Mouse (Mus musculus) liver, embryonic 12.5 days (tissue): ENCODE measurements at regions not wholly inside any gene's neighbourhood (a gene's known extent, or its start where the extent isn't known, plus 50 kb on each side); places are given as distances from the start of the nearest gene placed in this dataset.

Experiments
- ATAC-seq: fragments of 200-750 bp; cut with Nextera tagmentation; 2 replicates; pipeline ENCODE4 v1.8.0; 2017; ENCODE audit warnings: moderate number of reproducible peaks, mild to moderate bottlenecking, moderate library complexity
- H3K27ac ChIP-seq: fragments of 300-500 bp; sonication (generic); 2 replicates; pipeline ENCODE4 v1.5.1; 2016; ENCODE audit warnings: mild to moderate bottlenecking
- H3K27me3 ChIP-seq: fragments of 300-500 bp; sonication (generic); replicated peaks from 2 replicates; pipeline ENCODE4 v1.6.1; 2016; ENCODE audit warnings: mild to moderate bottlenecking, moderate library complexity
- H3K36me3 ChIP-seq: fragments of 300-500 bp; sonication (generic); 2 replicates; pipeline ENCODE4 v1.6.1; 2016; ENCODE audit warnings: mild to moderate bottlenecking, moderate library complexity
- H3K4me1 ChIP-seq: fragments of 300-500 bp; sonication (generic); 2 replicates; pipeline ENCODE4 v1.6.1; 2016
- H3K4me2 ChIP-seq: fragments of 300-500 bp; sonication (generic); 2 replicates; pipeline ENCODE4 v1.6.1; 2016; ENCODE audit warnings: mild to moderate bottlenecking, moderate library complexity
- H3K4me3 ChIP-seq: fragments of 300-500 bp; sonication (generic); 2 replicates; pipeline ENCODE4 v1.5.1; 2016; ENCODE audit warnings: mild to moderate bottlenecking, moderate library complexity
- H3K9ac ChIP-seq: fragments of 300-500 bp; sonication (generic); 2 replicates; pipeline ENCODE4 v1.6.1; 2016; ENCODE audit warnings: mild to moderate bottlenecking, moderate library complexity
- H3K9me3 ChIP-seq: fragments of 300-500 bp; sonication (generic); replicated peaks from 2 replicates; pipeline ENCODE4 v1.6.1; 2016; ENCODE audit warnings: mild to moderate bottlenecking, moderate library complexity
- WGBS: fragments of 180-500 bp; shearing (Covaris S2); methylation state at CpG from one replicate; pipeline ENCODE4 v1.1.7; 2016; ENCODE audit not compliant: insufficient replicate concordance; 5-methylcytosine and 5-hydroxymethylcytosine counted together

GRCm38 (mm10) chr4:89000200-89000599 lies 120.2 kb upstream of the Ifne start:
- ATAC-seq = no peak

DNA sequence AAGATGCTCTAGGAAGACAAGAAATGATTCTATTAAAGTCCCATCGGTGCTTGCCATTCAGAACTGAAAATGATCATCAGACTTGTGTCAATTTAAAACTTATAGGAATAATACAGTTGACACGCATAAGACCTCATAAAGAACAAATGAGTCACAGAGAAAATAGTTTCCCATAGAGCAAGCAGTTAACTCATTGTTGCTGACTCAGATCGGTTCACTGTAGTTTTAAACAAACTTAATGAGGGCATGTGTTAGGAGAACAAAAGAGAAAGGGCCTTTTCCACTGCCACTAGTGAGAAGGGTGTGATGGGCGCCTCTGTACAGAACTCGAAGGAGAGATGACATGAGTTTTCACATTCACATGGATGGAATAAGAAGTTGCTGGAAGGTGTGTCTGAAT lies 118.3 kb upstream of the Ifne start:
- no peaks in the 10 kb centered on the region for H3K4me1 ChIP-seq

More at GRCm38 (mm10) chr4:89000200-89000599, 120.2 kb upstream of the Ifne start:
- no peak overlapping the region for H3K27ac ChIP-seq
- H3K36me3 ChIP-seq = no peaks in the 10 kb centered on the region
- 68% methylated on average over 6 of the region's 6 CpGs for WGBS
- H3K27me3 ChIP-seq = no peaks in the 10 kb centered on the region
- H3K9ac ChIP-seq = no peak overlapping the region
- no peaks in the 10 kb centered on the region for H3K4me1 ChIP-seq
- no peaks in the 10 kb centered on the region for H3K9me3 ChIP-seq
- H3K4me3 ChIP-seq = no peak overlapping the region
- no peak overlapping the region for H3K4me2 ChIP-seq

GRCm38 (mm10) chr4:88995129-88995919 lies 115.3 kb upstream of the Ifne start:
- Histone ChIP-seq H3K27me3 (no peaks in the 10 kb centered on the region), H3K4me1 (peaks cover 8% of the 10 kb centered on the region; the same call in 1 of the 2 replicates), H3K36me3 (no peaks in the 10 kb centered on the region), H3K9me3 (no peaks in the 10 kb centered on the region), H3K9ac (no peak overlapping the region), H3K27ac (no peak overlapping the region), H3K4me2 (no peak overlapping the region), H3K4me3 (no peak overlapping the region)
- 60% methylated on average over 5 of the region's 5 CpGs for WGBS
- no peak for ATAC-seq

More for the DNA sequence above, 118.3 kb upstream of the Ifne start:
- Histone ChIP-seq H3K4me3 (no peak overlapping the region), H3K4me2 (no peak overlapping the region), H3K27me3 (no peaks in the 10 kb centered on the region), H3K9ac (no peak overlapping the region), H3K36me3 (no peaks in the 10 kb centered on the region), H3K9me3 (no peaks in the 10 kb centered on the region), H3K27ac (no peak overlapping the region)
- ATAC-seq = no peak
- 74% methylated on average over 5 of the region's 5 CpGs for WGBS

GRCm38 (mm10) chr4:88994486-88994885 lies 114.5 kb upstream of the Ifne start:
- Histone ChIP-seq H3K9ac (no peak overlapping the region), H3K27ac (no peak overlapping the region)

DNA sequence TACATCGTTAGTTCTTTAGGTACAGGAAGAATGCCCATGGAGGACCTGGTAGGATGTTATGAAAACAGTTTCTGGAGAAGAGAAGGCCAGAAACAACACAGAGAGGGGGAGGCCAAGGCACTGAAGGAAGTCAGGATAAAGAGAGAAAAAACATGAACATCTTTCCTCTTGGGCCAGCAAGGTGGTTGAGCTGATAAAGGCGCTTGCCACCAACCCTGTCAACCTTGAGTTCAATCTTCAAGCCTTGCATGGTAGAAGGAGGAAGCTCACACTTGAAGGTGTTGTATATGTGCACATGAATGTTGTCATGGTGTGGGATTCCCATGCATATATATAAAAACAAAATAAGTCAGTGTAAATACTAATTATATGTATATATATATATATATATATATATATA lies 112.5 kb upstream of the Ifne start:
- ATAC-seq = peak; percentile 46; the same call in 1 of the 2 replicates
- H3K4me1 ChIP-seq = peaks cover 8% of the 10 kb centered on the region; the same call in 1 of the 2 replicates
- H3K36me3 ChIP-seq = no peaks in the 10 kb centered on the region
- H3K9me3 ChIP-seq = no peaks in the 10 kb centered on the region
- H3K27ac ChIP-seq = no peak overlapping the region
- H3K4me2 ChIP-seq = no peak overlapping the region
- H3K4me3 ChIP-seq = no peak overlapping the region
- H3K27me3 ChIP-seq = no peaks in the 10 kb centered on the region
- no peak overlapping the region for H3K9ac ChIP-seq
- WGBS = 54% methylated on average over 2 of the region's 2 CpGs

More at GRCm38 (mm10) chr4:88994486-88994885, 114.5 kb upstream of the Ifne start:
- no peaks in the 10 kb centered on the region for H3K36me3 ChIP-seq
- H3K9me3 ChIP-seq = no peaks in the 10 kb centered on the region
- ATAC-seq = no peak
- H3K4me3 ChIP-seq = no peak overlapping the region
- H3K4me1 ChIP-seq = peaks cover 8% of the 10 kb centered on the region; the same call in 1 of the 2 replicates
- H3K27me3 ChIP-seq = no peaks in the 10 kb centered on the region
- 55% methylated on average over 4 of the region's 4 CpGs for WGBS
- no peak overlapping the region for H3K4me2 ChIP-seq

DNA sequence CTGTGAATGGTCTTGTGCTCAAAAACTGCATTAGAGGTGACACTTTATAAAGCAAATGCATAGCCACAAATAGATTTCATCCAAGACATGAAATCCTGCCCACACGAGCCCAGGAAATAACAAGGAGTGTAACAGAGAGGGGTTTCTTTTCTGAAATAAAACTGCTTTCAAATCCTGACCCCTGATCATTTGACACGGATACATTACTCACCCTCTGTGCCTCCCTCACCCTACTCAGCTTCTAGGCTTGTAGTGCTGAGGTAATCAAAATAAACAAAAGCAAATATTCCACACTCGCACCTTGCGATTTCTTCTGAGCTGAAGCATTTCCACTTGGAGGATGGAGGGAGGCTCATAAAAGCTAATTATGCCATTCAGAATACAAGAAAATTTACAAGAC lies 108.4 kb upstream of the Ifne start:
- H3K27ac ChIP-seq = no peak overlapping the region
- no peak for ATAC-seq
- H3K36me3 ChIP-seq = no peaks in the 10 kb centered on the region
- 75% methylated on average over 4 of the region's 4 CpGs for WGBS
- H3K9ac ChIP-seq = no peak overlapping the region
- H3K4me3 ChIP-seq = no peak overlapping the region
- no peaks in the 10 kb centered on the region for H3K27me3 ChIP-seq
- no peak overlapping the region for H3K4me2 ChIP-seq
- peaks cover 8% of the 10 kb centered on the region; the same call in 1 of the 2 replicates for H3K4me1 ChIP-seq
- H3K9me3 ChIP-seq = no peaks in the 10 kb centered on the region

GRCm38 (mm10) chr4:88987103-88987502 lies 107.1 kb upstream of the Ifne start:
- Histone ChIP-seq H3K9ac (no peak overlapping the region), H3K9me3 (no peaks in the 10 kb centered on the region)
- 47% methylated on average over 1 of the region's 1 CpGs for WGBS

GRCm38 (mm10) chr4:88982457-88982856 lies 102.5 kb upstream of the Ifne start:
- no peak overlapping the region for H3K4me3 ChIP-seq
- 30% methylated on average over 3 of the region's 3 CpGs for WGBS
- H3K27me3 ChIP-seq = no peaks in the 10 kb centered on the region
- H3K27ac ChIP-seq = no peak overlapping the region
- no peaks in the 10 kb centered on the region for H3K9me3 ChIP-seq
- no peak overlapping the region for H3K9ac ChIP-seq
- ATAC-seq = no peak
- peaks cover 12% of the 10 kb centered on the region for H3K4me1 ChIP-seq
- H3K36me3 ChIP-seq = no peaks in the 10 kb centered on the region
- H3K4me2 ChIP-seq = no peak overlapping the region

More at GRCm38 (mm10) chr4:88987103-88987502, 107.1 kb upstream of the Ifne start:
- H3K4me1 ChIP-seq = peaks cover 3% of the 10 kb centered on the region; the same call in 1 of the 2 replicates
- no peak overlapping the region for H3K4me2 ChIP-seq
- ATAC-seq = no peak
- no peak overlapping the region for H3K27ac ChIP-seq
- no peaks in the 10 kb centered on the region for H3K27me3 ChIP-seq
- no peak overlapping the region for H3K4me3 ChIP-seq
- H3K36me3 ChIP-seq = no peaks in the 10 kb centered on the region

DNA sequence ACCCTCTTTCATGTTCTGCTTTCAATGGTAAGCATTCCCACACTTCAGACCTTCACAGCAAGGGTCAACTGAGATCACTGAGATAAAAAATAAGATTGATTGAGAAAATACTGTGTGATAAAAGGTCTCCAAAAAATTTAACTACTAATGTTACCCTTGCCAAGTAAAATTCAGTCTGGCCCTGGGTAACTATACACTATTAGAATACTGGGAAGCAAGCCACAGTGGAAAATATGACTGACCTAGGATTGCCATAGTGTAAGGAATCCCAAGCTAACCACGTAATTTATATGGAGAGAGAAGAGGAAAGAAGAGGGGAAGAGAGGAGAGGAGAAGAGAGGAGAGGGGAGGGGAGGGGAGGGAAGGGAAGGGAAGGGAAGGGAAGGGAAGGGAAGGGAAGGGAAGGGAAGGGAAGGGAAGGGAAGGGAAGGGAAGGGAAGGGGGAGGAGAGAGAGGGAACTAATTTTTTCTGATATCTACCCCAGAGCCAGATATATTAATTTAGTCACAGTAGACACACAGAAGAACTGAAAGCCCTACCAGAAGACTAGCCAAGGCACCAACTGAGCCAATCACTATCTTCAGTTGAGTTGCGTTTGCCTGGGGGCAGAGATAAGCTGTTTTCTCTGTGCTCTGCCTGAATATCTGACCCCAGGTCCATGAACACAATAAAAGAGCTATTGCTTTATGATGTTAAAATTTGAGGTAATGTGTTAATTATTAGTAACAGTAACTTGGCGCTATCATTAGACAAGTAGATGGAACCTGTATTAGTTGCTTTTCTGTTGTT lies 97.3 kb upstream of the Ifne start:
- WGBS = 42% methylated on average over 3 of the region's 3 CpGs
- H3K27me3 ChIP-seq = no peaks in the 10 kb centered on the region
- H3K9me3 ChIP-seq = no peaks in the 10 kb centered on the region
- no peaks in the 10 kb centered on the region for H3K36me3 ChIP-seq
- H3K4me2 ChIP-seq = no peak overlapping the region
- no peak overlapping the region for H3K27ac ChIP-seq
- H3K4me3 ChIP-seq = no peak overlapping the region
- peaks cover 18% of the 10 kb centered on the region for H3K4me1 ChIP-seq
- ATAC-seq = peak; percentile 83
- no peak overlapping the region for H3K9ac ChIP-seq

GRCm38 (mm10) chr4:88974535-88974934 lies 94.5 kb upstream of the Ifne start:
- Histone ChIP-seq H3K27me3 (no peaks in the 10 kb centered on the region), H3K4me1 (peaks cover 25% of the 10 kb centered on the region), H3K4me2 (no peak overlapping the region), H3K4me3 (no peak overlapping the region), H3K9ac (no peak overlapping the region), H3K9me3 (no peaks in the 10 kb centered on the region), H3K27ac (no peak overlapping the region), H3K36me3 (no peaks in the 10 kb centered on the region)
- no peak for ATAC-seq
- 75% methylated on average over 2 of the region's 2 CpGs for WGBS

GRCm38 (mm10) chr4:88969134-88969841 lies 89.3 kb upstream of the Ifne start:
- no peak overlapping the region for H3K9ac ChIP-seq
- H3K4me2 ChIP-seq = peak overlapping the region; percentile 52
- peaks cover 15% of the 10 kb centered on the region for H3K4me1 ChIP-seq
- H3K4me3 ChIP-seq = no peak overlapping the region
- ATAC-seq = peak; percentile 85
- no peaks in the 10 kb centered on the region for H3K9me3 ChIP-seq
- 15% methylated on average over 6 of the region's 6 CpGs for WGBS
- no peaks in the 10 kb centered on the region for H3K36me3 ChIP-seq
- no peaks in the 10 kb centered on the region for H3K27me3 ChIP-seq
- H3K27ac ChIP-seq = peak overlapping the region; percentile 60; the same call in 1 of the 2 replicates
